Mouse (Mus musculus) layer of hippocampus, postnatal 14 days (tissue): ENCODE measurements around the gene Krtap3-1. TPM values are rescaled to one million over a fixed set of nuclear protein-coding genes. Genes with fewer than 3 reads are reported as not detected.

Experiments used
- DNase-seq, 2 experiments: peaks; one replicate each; pipeline ENCODE4 v3.0.0; 2021 to 2022; ENCODE audit warnings: low spot score in 2 of 2, mixed read lengths in 1 of 2
- total RNA-seq, 2 experiments: library from RNA; stranded (reverse); gene quantifications; 2 replicates each; pipeline ENCODE4 v1.2.3; 2021

The Krtap3-1 gene
- total RNA-seq, 2 experiments from 2014 or later: not detected

DNA sequence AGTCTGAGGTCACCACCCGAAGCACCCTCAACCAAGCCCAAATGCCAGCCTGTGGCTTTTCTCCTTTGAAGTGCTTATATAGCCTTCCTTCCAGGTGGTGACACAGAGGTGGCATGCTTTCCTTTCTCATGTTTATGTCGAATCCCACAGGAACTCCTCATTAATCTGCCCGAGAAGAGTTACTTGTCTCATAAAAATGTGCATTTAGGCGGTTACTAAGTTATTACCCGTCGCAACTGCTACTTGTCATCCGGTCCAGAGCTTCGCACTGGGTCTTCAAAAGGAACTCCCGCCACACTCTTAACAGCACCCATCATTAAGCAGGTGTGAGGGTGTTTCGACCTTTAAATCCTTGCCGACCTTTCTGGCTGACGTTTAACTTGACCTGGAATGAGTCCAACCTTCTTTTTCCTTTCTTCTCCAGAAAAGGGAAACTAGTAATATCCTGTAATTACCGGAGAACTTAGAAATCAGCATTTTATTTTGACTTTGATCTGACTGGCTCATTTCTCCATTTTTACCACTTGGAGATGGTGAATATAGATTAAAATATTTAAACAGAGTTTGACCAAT is 45.1 kb downstream of the Krtap3-1 start, which contains the start of gene Krt39:
Krt39 (minus strand) TSS at position 51 of the 573 bp plus-strand sequence.
- DNase-seq: no peak

Other genes with a start within 250 kb of the Krtap3-1 start
- not detected for gene Krt25, start 243.7 kb downstream of the Krtap3-1 start, total RNA-seq
- under 1 TPM in 1 of 2 experiments, not detected in 1; 0.14 TPM for gene Krt26, start 228.7 kb downstream of the Krtap3-1 start, total RNA-seq
- gene Krt27, start 215.5 kb downstream of the Krtap3-1 start, total RNA-seq: not detected
- gene Krt28, start 191.7 kb downstream of the Krtap3-1 start, total RNA-seq: under 1 TPM; 0.32 to 0.45 TPM
- 10 to 100 TPM; 13.0 to 14.4 TPM for gene Krt10, start 177.3 kb downstream of the Krtap3-1 start, total RNA-seq
- gene Krt12, start 144.4 kb downstream of the Krtap3-1 start, total RNA-seq: 1 to 10 TPM; 1.1 to 1.5 TPM
- not detected for gene Krt20, start 128.5 kb downstream of the Krtap3-1 start, total RNA-seq
- gene Krt23, start 73.5 kb downstream of the Krtap3-1 start, total RNA-seq: not detected
- not detected for gene Krt39, start 45.3 kb downstream of the Krtap3-1 start, total RNA-seq
- gene Krt40, start 23.5 kb downstream of the Krtap3-1 start, total RNA-seq: not detected
- gene Krtap3-3, start 15.8 kb downstream of the Krtap3-1 start, total RNA-seq: not detected
- not detected for gene Krtap3-2, start 9.8 kb downstream of the Krtap3-1 start, total RNA-seq
- not detected for gene Gm11939, start 7.2 kb downstream of the Krtap3-1 start, total RNA-seq
- gene Krtap1-5, start 14.4 kb upstream of the Krtap3-1 start, total RNA-seq: not detected
- not detected for gene Krtap1-4, start 17.0 kb upstream of the Krtap3-1 start, total RNA-seq
- not detected for gene Krtap1-3, start 24.7 kb upstream of the Krtap3-1 start, total RNA-seq
- not detected for gene Krtap9-3, start 31.5 kb upstream of the Krtap3-1 start, total RNA-seq
- gene Gm11938, start 36.7 kb upstream of the Krtap3-1 start, total RNA-seq: not detected
- gene Gm11937, start 43.6 kb upstream of the Krtap3-1 start, total RNA-seq: not detected
- not detected for gene Krtap2-4, start 48.2 kb upstream of the Krtap3-1 start, total RNA-seq
- not detected for gene Gm11562, start 53.8 kb upstream of the Krtap3-1 start, total RNA-seq
- not detected for gene Krtap4-1, start 61.6 kb upstream of the Krtap3-1 start, total RNA-seq
- not detected for gene Krtap4-2, start 68.5 kb upstream of the Krtap3-1 start, total RNA-seq
- not detected for gene Krtap4-7, start 77.5 kb upstream of the Krtap3-1 start, total RNA-seq
- not detected for gene Gm11555, start 83.6 kb upstream of the Krtap3-1 start, total RNA-seq
- not detected for gene Gm11563, start 92.3 kb upstream of the Krtap3-1 start, total RNA-seq
- not detected for gene Krtap4-6, start 99.3 kb upstream of the Krtap3-1 start, total RNA-seq
- gene Gm14190, start 124.1 kb upstream of the Krtap3-1 start, total RNA-seq: not detected
- gene Gm14180, start 167.7 kb upstream of the Krtap3-1 start, total RNA-seq: not detected
- not detected for gene Gm11595, start 206.3 kb upstream of the Krtap3-1 start, total RNA-seq
- gene Krtap4-8, start 214.1 kb upstream of the Krtap3-1 start, total RNA-seq: not detected
- gene Krtap4-9, start 218.6 kb upstream of the Krtap3-1 start, total RNA-seq: not detected
- gene Gm11596, start 226.8 kb upstream of the Krtap3-1 start, total RNA-seq: not detected
- not detected for gene Gm11569, start 232.3 kb upstream of the Krtap3-1 start, total RNA-seq
- not detected for gene Gm11554, start 237.8 kb upstream of the Krtap3-1 start, total RNA-seq
- gene Krtap4-13, start 243.3 kb upstream of the Krtap3-1 start, total RNA-seq: not detected
- not detected for gene Gm11564, start 249.0 kb upstream of the Krtap3-1 start, total RNA-seq